Mouse (Mus musculus) heart, embryonic 15.5 days (tissue): ENCODE measurements at regions not wholly inside any gene's neighbourhood (a gene's known extent, or its start where the extent isn't known, plus 50 kb on each side); places are given as distances from the start of the nearest gene placed in this dataset.
A peak's percentile ranks its signal among the peaks of the same experiment; 100 is the strongest.

ENCODE experiments used
- ATAC-seq: fragments of 200-750 bp; cut with Nextera tagmentation; replicated peaks from 2 replicates; pipeline ENCODE4 v1.8.0; 2017; ENCODE audit warnings: low read depth, moderate TSS enrichment; ENCODE audit not compliant: insufficient number of reproducible peaks, insufficient read depth, low FRiP score
- H3K27ac ChIP-seq: fragments of 300-500 bp; sonication (generic); 2 replicates; pipeline ENCODE4 v1.5.1; 2015; ENCODE audit warnings: mild to moderate bottlenecking, inconsistent platforms
- H3K27me3 ChIP-seq: fragments of 300-500 bp; sonication (generic); 2 replicates; pipeline ENCODE4 v1.6.1; 2015; ENCODE audit warnings: inconsistent platforms
- H3K36me3 ChIP-seq: fragments of 300-500 bp; sonication (generic); 2 replicates; pipeline ENCODE4 v1.6.1; 2015; ENCODE audit warnings: mild to moderate bottlenecking, inconsistent platforms
- H3K4me1 ChIP-seq: fragments of 300-500 bp; sonication (generic); replicated peaks from 2 replicates; pipeline ENCODE4 v1.6.1; 2015; ENCODE audit warnings: inconsistent platforms
- H3K4me2 ChIP-seq: fragments of 300-500 bp; sonication (generic); 2 replicates; pipeline ENCODE4 v1.6.1; 2015; ENCODE audit warnings: inconsistent platforms, mild to moderate bottlenecking, moderate library complexity
- H3K4me3 ChIP-seq: fragments of 300-500 bp; sonication (generic); 2 replicates; pipeline ENCODE4 v1.5.1; 2015; ENCODE audit warnings: mild to moderate bottlenecking, inconsistent platforms
- H3K9ac ChIP-seq: fragments of 300-500 bp; sonication (generic); 2 replicates; pipeline ENCODE4 v1.6.1; 2015; ENCODE audit warnings: mild to moderate bottlenecking, inconsistent platforms
- H3K9me3 ChIP-seq: fragments of 300-500 bp; sonication (generic); replicated peaks from 2 replicates; pipeline ENCODE4 v1.6.1; 2016; ENCODE audit warnings: inconsistent platforms
- WGBS: fragments of 180-500 bp; shearing (Covaris S2); methylation state at CpG from one replicate; pipeline ENCODE4 v1.1.7; 2015; ENCODE audit warnings: mixed read lengths; 5-methylcytosine and 5-hydroxymethylcytosine counted together

- no peaks in the 10 kb centered on the region for H3K27me3 ChIP-seq
- no peak overlapping the region for H3K4me3 ChIP-seq
- H3K4me2 ChIP-seq, result no peak overlapping the region
- 50% methylated on average over 3 of the region's 3 CpGs for WGBS
- H3K27ac ChIP-seq, result no peak overlapping the region
- H3K36me3 ChIP-seq, result no peaks in the 10 kb centered on the region
- no peak for ATAC-seq
- no peaks in the 10 kb centered on the region for H3K9me3 ChIP-seq
- H3K9ac ChIP-seq, result no peak overlapping the region
- H3K4me1 ChIP-seq, result peaks cover 16% of the 10 kb centered on the region; the same call in 1 of the 2 replicates
Observed at GRCm38 (mm10) chr1:61146222-61146723, 168.5 kb downstream of the Icos start.

DNA sequence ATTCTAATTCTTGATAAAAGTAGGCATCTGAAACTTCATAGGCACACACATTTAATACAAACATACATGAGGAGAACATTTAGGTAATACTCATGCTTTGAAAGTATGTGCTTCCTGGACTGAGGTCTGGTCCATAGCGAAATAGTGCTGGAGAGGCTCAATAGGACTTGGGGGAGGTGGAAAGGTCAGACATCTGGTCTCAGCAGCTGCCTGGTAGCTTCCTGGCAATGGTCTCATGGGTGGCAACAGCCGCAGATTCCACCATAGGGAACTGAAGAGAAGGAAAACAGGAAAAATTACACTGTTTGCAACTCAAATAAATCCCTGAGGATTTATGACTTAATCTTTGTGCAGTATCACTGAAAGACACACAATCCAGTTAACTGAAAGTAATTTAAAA is 174.0 kb downstream of the Icos start:
- no peaks in the 10 kb centered on the region for H3K4me1 ChIP-seq
- WGBS, result 59% methylated on average over 2 of the region's 2 CpGs
- no peak for ATAC-seq
- H3K9ac ChIP-seq, result no peak overlapping the region
- no peaks in the 10 kb centered on the region for H3K9me3 ChIP-seq
- H3K27me3 ChIP-seq, result no peaks in the 10 kb centered on the region
- H3K27ac ChIP-seq, result no peak overlapping the region
- H3K4me2 ChIP-seq, result no peak overlapping the region
- H3K4me3 ChIP-seq, result no peak overlapping the region
- no peaks in the 10 kb centered on the region for H3K36me3 ChIP-seq

- Histone ChIP-seq H3K4me2 (no peak overlapping the region), H3K27me3 (no peaks in the 10 kb centered on the region), H3K36me3 (no peaks in the 10 kb centered on the region), H3K9ac (no peak overlapping the region), H3K27ac (no peak overlapping the region), H3K9me3 (no peaks in the 10 kb centered on the region), H3K4me3 (no peak overlapping the region), H3K4me1 (no peaks in the 10 kb centered on the region)
- ATAC-seq, result no peak
- WGBS, result 78% methylated on average over 5 of the region's 5 CpGs
Observed at GRCm38 (mm10) chr1:61152157-61152556, 174.4 kb downstream of the Icos start.

GRCm38 (mm10) chr1:61154216-61154615 is 176.5 kb downstream of the Icos start:
- H3K36me3 ChIP-seq, result no peaks in the 10 kb centered on the region
- 86% methylated on average over 3 of the region's 3 CpGs for WGBS
- no peak overlapping the region for H3K27ac ChIP-seq
- no peaks in the 10 kb centered on the region for H3K4me1 ChIP-seq
- ATAC-seq, result no peak
- no peaks in the 10 kb centered on the region for H3K9me3 ChIP-seq
- no peak overlapping the region for H3K9ac ChIP-seq
- H3K27me3 ChIP-seq, result no peaks in the 10 kb centered on the region
- no peak overlapping the region for H3K4me3 ChIP-seq
- no peak overlapping the region for H3K4me2 ChIP-seq

- H3K27me3 ChIP-seq, result no peaks in the 10 kb centered on the region
- WGBS, result 72% methylated on average over 4 of the region's 4 CpGs
- no peak overlapping the region for H3K4me3 ChIP-seq
- no peak overlapping the region for H3K9ac ChIP-seq
- H3K4me1 ChIP-seq, result no peaks in the 10 kb centered on the region
- no peak overlapping the region for H3K27ac ChIP-seq
- ATAC-seq, result no peak
- H3K4me2 ChIP-seq, result no peak overlapping the region
- no peaks in the 10 kb centered on the region for H3K36me3 ChIP-seq
- H3K9me3 ChIP-seq, result no peaks in the 10 kb centered on the region
Observed at GRCm38 (mm10) chr1:61157271-61157670, 179.5 kb downstream of the Icos start.

DNA sequence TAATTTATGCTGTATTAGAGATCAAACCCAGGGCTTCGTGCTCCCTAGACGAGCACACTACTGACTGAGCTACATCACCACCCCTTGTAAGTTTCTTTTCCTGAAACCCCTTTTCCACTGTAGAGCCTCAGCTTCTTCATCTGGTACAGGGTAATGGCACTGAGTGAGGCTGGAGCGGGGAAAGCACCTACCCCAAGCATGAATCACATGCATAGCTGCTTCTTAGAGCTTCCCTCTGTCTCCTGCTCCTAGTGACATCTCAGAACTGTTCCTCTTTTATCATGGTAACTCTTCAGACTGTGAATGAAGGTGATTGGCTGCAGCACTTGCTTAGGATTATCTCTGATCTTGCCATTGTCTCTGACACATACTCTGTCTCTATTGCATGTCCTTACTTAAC is 182.8 kb downstream of the Icos start:
- Histone ChIP-seq H3K9me3 (no peaks in the 10 kb centered on the region), H3K27ac (no peak overlapping the region), H3K4me1 (no peaks in the 10 kb centered on the region), H3K27me3 (no peaks in the 10 kb centered on the region), H3K36me3 (no peaks in the 10 kb centered on the region), H3K4me3 (no peak overlapping the region), H3K4me2 (no peak overlapping the region), H3K9ac (no peak overlapping the region)
- ATAC-seq, result no peak
- 75% methylated on average over 3 of the region's 3 CpGs for WGBS

- 86% methylated on average over 2 of the region's 2 CpGs for WGBS
- no peak overlapping the region for H3K4me2 ChIP-seq
Observed at GRCm38 (mm10) chr1:61164271-61164670, 186.5 kb downstream of the Icos start.

GRCm38 (mm10) chr1:61171941-61172340 is 194.2 kb downstream of the Icos start:
- no peaks in the 10 kb centered on the region for H3K36me3 ChIP-seq
- no peak overlapping the region for H3K9ac ChIP-seq
- WGBS, result 62% methylated on average over 6 of the region's 6 CpGs
- H3K4me3 ChIP-seq, result no peak overlapping the region
- no peak overlapping the region for H3K4me2 ChIP-seq
- ATAC-seq, result no peak
- no peaks in the 10 kb centered on the region for H3K27me3 ChIP-seq
- no peaks in the 10 kb centered on the region for H3K4me1 ChIP-seq
- H3K9me3 ChIP-seq, result no peaks in the 10 kb centered on the region
- H3K27ac ChIP-seq, result no peak overlapping the region

More at GRCm38 (mm10) chr1:61164271-61164670, 186.5 kb downstream of the Icos start:
- no peaks in the 10 kb centered on the region for H3K36me3 ChIP-seq
- H3K9ac ChIP-seq, result no peak overlapping the region
- no peak overlapping the region for H3K4me3 ChIP-seq
- H3K27me3 ChIP-seq, result no peaks in the 10 kb centered on the region
- no peak for ATAC-seq
- H3K9me3 ChIP-seq, result no peaks in the 10 kb centered on the region
- H3K4me1 ChIP-seq, result no peaks in the 10 kb centered on the region
- no peak overlapping the region for H3K27ac ChIP-seq

DNA sequence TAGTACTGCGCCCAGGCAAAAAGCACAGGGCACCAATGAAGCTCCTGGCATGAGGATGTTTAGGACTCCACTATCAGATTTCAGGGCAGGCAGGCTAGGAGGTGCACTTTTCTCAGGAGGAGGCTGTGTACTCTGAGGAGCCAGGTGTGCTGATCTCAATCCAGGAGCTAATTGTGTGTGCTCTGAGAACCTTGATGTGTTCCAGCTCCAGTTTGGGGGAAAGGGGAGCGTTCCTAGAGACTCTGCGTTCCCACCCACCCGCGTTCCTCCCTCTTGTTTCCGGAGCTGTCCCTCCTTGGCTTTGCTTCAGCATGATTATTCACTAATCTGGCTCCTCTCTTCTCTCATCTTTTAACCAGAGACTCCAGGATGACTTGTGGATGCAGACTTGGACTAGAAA is 195.2 kb downstream of the Icos start:
- Histone ChIP-seq H3K4me3 (no peak overlapping the region), H3K36me3 (no peaks in the 10 kb centered on the region), H3K9ac (no peak overlapping the region), H3K9me3 (no peaks in the 10 kb centered on the region), H3K4me1 (no peaks in the 10 kb centered on the region), H3K27me3 (no peaks in the 10 kb centered on the region), H3K27ac (no peak overlapping the region), H3K4me2 (no peak overlapping the region)
- 68% methylated on average over 6 of the region's 6 CpGs for whole genome bisulfite sequencing
- no peak for ATAC-seq

- no peak overlapping the region for H3K4me2 ChIP-seq
- no peaks in the 10 kb centered on the region for H3K27me3 ChIP-seq
- no peaks in the 10 kb centered on the region for H3K36me3 ChIP-seq
- H3K27ac ChIP-seq, result no peak overlapping the region
- no peak for ATAC-seq
- 85% methylated on average over 2 of the region's 2 CpGs for WGBS
- H3K4me3 ChIP-seq, result no peak overlapping the region
- H3K4me1 ChIP-seq, result no peaks in the 10 kb centered on the region
- H3K9me3 ChIP-seq, result no peaks in the 10 kb centered on the region
- H3K9ac ChIP-seq, result no peak overlapping the region
Observed at GRCm38 (mm10) chr1:61175239-61175638, 197.5 kb downstream of the Icos start.

DNA sequence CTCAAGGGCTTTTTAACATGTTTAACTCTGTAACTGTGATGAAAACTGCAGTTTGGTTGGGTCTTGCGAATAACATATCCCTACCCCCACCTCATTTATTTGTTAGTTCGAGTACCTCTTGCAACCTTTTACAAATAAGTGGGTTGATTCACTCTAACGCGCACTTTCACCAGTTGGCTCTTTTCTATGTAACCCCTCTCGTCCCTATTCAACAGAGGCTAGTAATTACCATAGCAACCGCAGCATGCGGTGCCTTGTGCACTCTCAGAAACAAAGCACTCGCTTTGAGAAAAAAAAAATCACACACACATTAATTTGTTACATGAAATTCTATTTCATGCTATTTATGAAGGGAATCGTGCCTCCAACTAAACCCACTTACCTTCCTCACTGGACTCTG is 201.7 kb downstream of the Icos start:
- H3K9me3 ChIP-seq, result no peaks in the 10 kb centered on the region
- 76% methylated on average over 9 of the region's 9 CpGs for WGBS
- peaks cover 10% of the 10 kb centered on the region; the same call in 1 of the 2 replicates for H3K4me1 ChIP-seq
- H3K9ac ChIP-seq, result no peak overlapping the region
- ATAC-seq, result no peak
- no peaks in the 10 kb centered on the region for H3K27me3 ChIP-seq
- no peaks in the 10 kb centered on the region for H3K36me3 ChIP-seq
- no peak overlapping the region for H3K4me2 ChIP-seq
- no peak overlapping the region for H3K4me3 ChIP-seq
- no peak overlapping the region for H3K27ac ChIP-seq

GRCm38 (mm10) chr1:61181099-61181821 is 203.5 kb downstream of the Icos start:
- Histone ChIP-seq H3K36me3 (no peaks in the 10 kb centered on the region), H3K9me3 (no peaks in the 10 kb centered on the region), H3K4me3 (peak overlapping the region; percentile 41), H3K27ac (peak overlapping the region; percentile 33; the same call in 1 of the 2 replicates), H3K27me3 (no peaks in the 10 kb centered on the region), H3K4me2 (peak overlapping the region; percentile 75), H3K4me1 (peaks cover 10% of the 10 kb centered on the region; the same call in 1 of the 2 replicates), H3K9ac (peak overlapping the region; percentile 56)
- WGBS, result 11% methylated on average over 15 of the region's 15 CpGs
- ATAC-seq, result 0 out of 2 replicates have a peak, but pooled peaks have one; percentile 62
